Mouse (Mus musculus): ENCODE data around the gene Lmtk2. TPM values are rescaled to one million over a fixed set of nuclear protein-coding genes. Genes with fewer than 3 reads are reported as not detected.
A peak's percentile ranks its signal among the peaks of the same experiment; 100 is the strongest.

Lmtk2 gene
- polyA plus RNA-seq, 1 experiment from 2014 or later = 10.8 TPM

- no peak overlapping the region for H3K4me2 ChIP-seq (ENCODE audit: low read depth, low read length)
- H3K9me3 ChIP-seq (ENCODE audit: control insufficient read depth, low read length) = no peaks in the 10 kb centered on the region
- no peak overlapping the region for H3K27ac ChIP-seq (ENCODE audit: low read depth, low read length)
- WGBS = 95% methylated on average over 7 of the region's 7 CpGs
- ATAC-seq (ENCODE audit: low read depth) = no peak
- no peak overlapping the region for H3K4me3 ChIP-seq (ENCODE audit: low read depth, low read length)
- no peaks in the 10 kb centered on the region for H3K27me3 ChIP-seq (ENCODE audit: control insufficient read depth, insufficient read depth, low read length)
- H3K36me3 ChIP-seq (ENCODE audit: control insufficient read depth, insufficient read depth, low read length) = peaks cover 17% of the 10 kb centered on the region
- H3K9ac ChIP-seq (replicated peaks; ENCODE audit: low read depth, low read length) = no peak overlapping the region
- no peaks in the 10 kb centered on the region for H3K4me1 ChIP-seq (ENCODE audit: control insufficient read depth, insufficient read depth, low read length)
These were observed 81.0 kb downstream of the Lmtk2 start for GRCm38 (mm10) chr5:144181249-144181648.

DNA sequence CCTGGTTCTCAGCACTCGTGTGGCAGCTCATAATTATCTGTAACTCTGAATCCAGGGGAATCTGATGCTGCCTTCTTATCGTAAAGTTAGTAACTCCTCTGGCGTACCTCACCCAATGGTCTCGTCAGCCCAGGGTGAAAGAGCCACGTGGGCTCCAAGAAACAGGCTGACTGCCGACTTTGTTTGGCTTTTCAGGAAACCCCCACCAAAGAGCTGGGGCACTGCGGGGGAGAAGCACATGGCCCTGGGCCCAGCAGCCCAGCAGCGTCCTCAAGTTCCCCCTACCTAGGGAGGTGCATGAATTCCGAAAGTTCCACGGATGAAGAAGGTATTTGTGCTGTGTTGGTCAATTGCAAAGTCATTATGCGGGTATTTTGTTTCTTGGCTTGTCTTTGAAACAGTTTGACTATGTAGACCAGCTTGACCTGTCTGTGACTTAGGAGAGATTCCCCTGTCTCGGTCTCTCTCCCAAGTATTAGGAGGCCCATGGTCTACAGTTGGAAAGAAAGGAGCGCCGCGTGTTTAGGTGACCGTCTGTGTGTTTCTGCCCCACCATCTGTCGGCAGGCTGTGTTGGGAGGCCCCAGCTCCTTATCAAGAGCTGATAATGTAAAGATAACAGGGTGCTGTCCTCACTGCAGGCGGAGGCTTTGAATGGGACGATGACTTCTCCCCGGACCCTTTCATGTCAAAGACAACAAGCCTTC is 82.5 kb downstream of the Lmtk2 start:
- no peak overlapping the region for H3K27ac ChIP-seq (ENCODE audit: low read depth, low read length)
- H3K9me3 ChIP-seq (ENCODE audit: control insufficient read depth, low read length) = no peaks in the 10 kb centered on the region
- no peaks in the 10 kb centered on the region for H3K27me3 ChIP-seq (ENCODE audit: control insufficient read depth, insufficient read depth, low read length)
- H3K4me1 ChIP-seq (ENCODE audit: control insufficient read depth, insufficient read depth, low read length) = no peaks in the 10 kb centered on the region
- peaks cover 13% of the 10 kb centered on the region; the same call in 1 of the 2 replicates for H3K36me3 ChIP-seq (ENCODE audit: control insufficient read depth, insufficient read depth, low read length)
- no peak overlapping the region for H3K4me3 ChIP-seq (ENCODE audit: low read depth, low read length)
- ATAC-seq (ENCODE audit: low read depth) = no peak
- 89% methylated on average over 20 of the region's 20 CpGs for WGBS
- H3K9ac ChIP-seq (replicated peaks; ENCODE audit: low read depth, low read length) = no peak overlapping the region
- no peak overlapping the region for H3K4me2 ChIP-seq (ENCODE audit: low read depth, low read length)

- no peaks in the 10 kb centered on the region for H3K4me1 ChIP-seq (ENCODE audit: control insufficient read depth, insufficient read depth, low read length)
- H3K9ac ChIP-seq (replicated peaks; ENCODE audit: low read depth, low read length) = no peak overlapping the region
- 91% methylated on average over 8 of the region's 8 CpGs for WGBS
- H3K27me3 ChIP-seq (ENCODE audit: control insufficient read depth, insufficient read depth, low read length) = no peaks in the 10 kb centered on the region
- H3K4me2 ChIP-seq (ENCODE audit: low read depth, low read length) = no peak overlapping the region
- peaks cover 9% of the 10 kb centered on the region; the same call in 1 of the 2 replicates for H3K36me3 ChIP-seq (ENCODE audit: control insufficient read depth, insufficient read depth, low read length)
- ATAC-seq (ENCODE audit: low read depth) = no peak
- H3K9me3 ChIP-seq (ENCODE audit: control insufficient read depth, low read length) = no peaks in the 10 kb centered on the region
- no peak overlapping the region for H3K27ac ChIP-seq (ENCODE audit: low read depth, low read length)
- H3K4me3 ChIP-seq (ENCODE audit: low read depth, low read length) = no peak overlapping the region
These were observed 83.0 kb downstream of the Lmtk2 start for GRCm38 (mm10) chr5:144183248-144183559.

- ATAC-seq (ENCODE audit: low read depth) = no peak; the same call in 1 of the 2 replicates
- Histone ChIP-seq H3K27me3 (ENCODE audit: control insufficient read depth, insufficient read depth, low read length) (no peaks in the 10 kb centered on the region), H3K4me2 (ENCODE audit: low read depth, low read length) (no peak overlapping the region), H3K9ac (replicated peaks; ENCODE audit: low read depth, low read length) (no peak overlapping the region), H3K9me3 (ENCODE audit: control insufficient read depth, low read length) (no peaks in the 10 kb centered on the region), H3K4me1 (ENCODE audit: control insufficient read depth, insufficient read depth, low read length) (no peaks in the 10 kb centered on the region), H3K4me3 (ENCODE audit: low read depth, low read length) (no peak overlapping the region), H3K36me3 (ENCODE audit: control insufficient read depth, insufficient read depth, low read length) (peaks cover 9% of the 10 kb centered on the region), H3K27ac (ENCODE audit: low read depth, low read length) (no peak overlapping the region)
- WGBS = 78% methylated on average over 7 of the region's 7 CpGs
These were observed 83.6 kb downstream of the Lmtk2 start for GRCm38 (mm10) chr5:144183647-144184335.

DNA sequence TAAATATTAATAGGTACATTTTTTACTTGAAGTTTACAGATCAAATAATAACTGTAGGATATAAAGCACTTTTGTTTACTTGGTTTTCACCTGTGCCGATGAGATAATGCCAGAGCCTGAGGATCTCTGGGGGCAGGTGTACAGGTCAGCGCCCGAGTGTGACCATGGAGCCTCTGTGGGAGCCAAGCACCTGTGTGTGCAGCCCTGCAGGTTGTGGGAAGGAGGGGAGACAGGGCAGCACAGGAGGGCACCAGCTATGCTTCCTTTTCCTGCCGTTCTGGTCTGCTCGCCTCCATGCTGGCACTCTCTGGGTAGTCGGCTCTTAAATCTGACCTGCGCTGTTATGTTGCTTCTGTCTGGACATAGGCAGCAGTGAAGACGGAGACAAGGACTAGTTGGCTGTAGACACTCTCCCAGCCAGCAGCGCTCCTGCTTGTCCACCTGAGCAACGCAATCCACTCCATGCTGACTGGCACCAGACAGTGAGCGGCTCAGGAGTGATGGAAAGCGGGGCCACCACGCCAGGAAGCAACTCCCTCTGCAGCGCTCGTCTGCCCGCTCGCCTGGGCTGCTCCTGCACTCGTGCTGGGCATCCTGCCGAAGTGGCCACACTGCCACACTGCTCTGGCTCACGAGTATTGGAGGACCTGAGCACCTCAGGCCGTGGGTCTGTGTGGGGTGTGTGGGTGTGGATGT is 84.3 kb downstream of the Lmtk2 start:
- no peak overlapping the region for H3K9ac ChIP-seq (replicated peaks; ENCODE audit: low read depth, low read length)
- H3K4me2 ChIP-seq (ENCODE audit: low read depth, low read length) = no peak overlapping the region
- H3K9me3 ChIP-seq (ENCODE audit: control insufficient read depth, low read length) = no peaks in the 10 kb centered on the region
- ATAC-seq (ENCODE audit: low read depth) = no peak
- H3K27ac ChIP-seq (ENCODE audit: low read depth, low read length) = no peak overlapping the region
- 94% methylated on average over 21 of the region's 21 CpGs for WGBS
- peaks cover 9% of the 10 kb centered on the region for H3K36me3 ChIP-seq (ENCODE audit: control insufficient read depth, insufficient read depth, low read length)
- no peak overlapping the region for H3K4me3 ChIP-seq (ENCODE audit: low read depth, low read length)
- no peaks in the 10 kb centered on the region for H3K27me3 ChIP-seq (ENCODE audit: control insufficient read depth, insufficient read depth, low read length)
- H3K4me1 ChIP-seq (ENCODE audit: control insufficient read depth, insufficient read depth, low read length) = no peaks in the 10 kb centered on the region

- WGBS = 93% methylated on average over 6 of the region's 6 CpGs
- H3K4me2 ChIP-seq (ENCODE audit: low read depth, low read length) = no peak overlapping the region
- no peak overlapping the region for H3K27ac ChIP-seq (ENCODE audit: low read depth, low read length)
- peaks cover 6% of the 10 kb centered on the region; the same call in 1 of the 2 replicates for H3K4me1 ChIP-seq (ENCODE audit: control insufficient read depth, insufficient read depth, low read length)
- H3K36me3 ChIP-seq (ENCODE audit: control insufficient read depth, insufficient read depth, low read length) = peaks cover 7% of the 10 kb centered on the region
- H3K9me3 ChIP-seq (ENCODE audit: control insufficient read depth, low read length) = no peaks in the 10 kb centered on the region
- no peak overlapping the region for H3K4me3 ChIP-seq (ENCODE audit: low read depth, low read length)
- H3K27me3 ChIP-seq (ENCODE audit: control insufficient read depth, insufficient read depth, low read length) = no peaks in the 10 kb centered on the region
- no peak overlapping the region for H3K9ac ChIP-seq (replicated peaks; ENCODE audit: low read depth, low read length)
- ATAC-seq (ENCODE audit: low read depth) = no peak
These were observed 88.2 kb downstream of the Lmtk2 start for GRCm38 (mm10) chr5:144188422-144188821.

DNA sequence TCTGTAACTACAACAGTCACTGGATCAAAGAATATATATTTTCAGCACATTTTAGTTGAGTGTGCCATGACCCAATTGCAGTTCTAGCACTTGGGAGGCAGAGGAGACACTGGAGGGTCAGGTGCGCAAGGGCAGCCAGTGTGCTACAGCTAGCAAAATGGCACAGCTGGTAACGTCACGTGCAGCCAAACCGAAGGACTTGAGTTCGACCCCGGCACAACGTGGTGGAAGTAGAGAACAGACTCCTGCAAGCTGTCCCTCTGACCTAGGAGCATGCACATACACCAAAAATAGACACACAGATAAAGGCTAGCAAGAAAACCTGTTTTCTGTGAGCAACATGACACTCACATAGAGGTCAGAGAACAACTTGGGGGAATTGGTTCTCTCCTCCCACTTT is 89.1 kb downstream of the Lmtk2 start:
- H3K4me2 ChIP-seq (ENCODE audit: low read depth, low read length) = no peak overlapping the region
- H3K27me3 ChIP-seq (ENCODE audit: control insufficient read depth, insufficient read depth, low read length) = no peaks in the 10 kb centered on the region
- no peak overlapping the region for H3K4me3 ChIP-seq (ENCODE audit: low read depth, low read length)
- no peak for ATAC-seq (ENCODE audit: low read depth)
- peaks cover 6% of the 10 kb centered on the region; the same call in 1 of the 2 replicates for H3K4me1 ChIP-seq (ENCODE audit: control insufficient read depth, insufficient read depth, low read length)
- WGBS = 75% methylated on average over 7 of the region's 7 CpGs
- H3K27ac ChIP-seq (ENCODE audit: low read depth, low read length) = no peak overlapping the region
- H3K9me3 ChIP-seq (ENCODE audit: control insufficient read depth, low read length) = no peaks in the 10 kb centered on the region
- H3K36me3 ChIP-seq (ENCODE audit: control insufficient read depth, insufficient read depth, low read length) = peaks cover 7% of the 10 kb centered on the region
- no peak overlapping the region for H3K9ac ChIP-seq (replicated peaks; ENCODE audit: low read depth, low read length)

DNA sequence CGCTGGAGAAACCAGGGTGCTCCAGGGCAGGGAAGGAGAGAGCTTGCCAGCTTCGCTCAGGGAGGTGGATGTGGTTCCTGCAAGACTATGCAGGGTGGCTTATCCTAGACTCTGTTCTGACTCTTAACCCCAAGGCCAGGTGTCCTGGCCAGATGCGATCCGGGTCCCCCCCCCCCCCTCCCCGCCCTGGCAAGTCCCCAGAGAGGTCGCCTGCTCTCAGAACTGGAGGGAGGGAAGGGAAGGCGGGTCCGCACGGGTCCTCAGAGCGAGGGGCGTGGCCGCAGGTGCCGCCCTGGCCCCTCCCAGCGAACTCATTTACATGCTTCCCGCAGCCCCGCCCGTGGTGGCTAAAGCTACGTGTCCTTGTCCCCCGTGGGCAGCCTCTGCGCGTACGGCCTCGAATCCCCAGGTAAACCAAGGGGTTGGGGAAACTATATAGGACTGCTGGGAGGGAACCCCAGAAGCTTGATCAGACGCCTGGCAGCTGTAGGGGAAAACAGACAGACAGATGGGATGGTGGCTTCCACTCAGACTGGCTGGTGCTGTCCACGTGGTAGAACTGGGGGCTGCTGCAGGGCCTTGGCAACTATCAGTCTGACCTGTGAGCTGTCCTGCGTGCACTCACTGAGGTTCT is 89.8 kb downstream of the Lmtk2 start, which contains the start of gene Bhlha15:
Gene Bhlha15 (plus strand): TSS at position 337 of the 634 bp plus-strand sequence.
- no peak for ATAC-seq (ENCODE audit: low read depth)
- H3K9ac ChIP-seq (replicated peaks; ENCODE audit: low read depth, low read length) = 0 out of 2 replicates have a peak within 1 kb of the TSS, but pooled peaks have one; percentile 16

More for the DNA sequence above, 89.8 kb downstream of the Lmtk2 start, which contains the start of gene Bhlha15:
- Histone ChIP-seq H3K4me2 (ENCODE audit: low read depth, low read length) (peak within 1 kb of the TSS; percentile 39), H3K27ac (ENCODE audit: low read depth, low read length) (no peak within 1 kb of the TSS), H3K27me3 (ENCODE audit: control insufficient read depth, insufficient read depth, low read length) (no peaks in the 10 kb centered on the region), H3K4me3 (ENCODE audit: low read depth, low read length) (no peak within 1 kb of the TSS), H3K4me1 (ENCODE audit: control insufficient read depth, insufficient read depth, low read length) (peaks cover 6% of the 10 kb centered on the region; the same call in 1 of the 2 replicates), H3K36me3 (ENCODE audit: control insufficient read depth, insufficient read depth, low read length) (peaks cover 7% of the 10 kb centered on the region), H3K9me3 (ENCODE audit: control insufficient read depth, low read length) (no peaks in the 10 kb centered on the region)
- 8% methylated on average over 24 of the region's 26 CpGs for WGBS

Measured in neural tube, embryonic 14.5 days (tissue).